8 mouse cellular contexts compared by ENCODE assay signal in the genomic region with DNA sequence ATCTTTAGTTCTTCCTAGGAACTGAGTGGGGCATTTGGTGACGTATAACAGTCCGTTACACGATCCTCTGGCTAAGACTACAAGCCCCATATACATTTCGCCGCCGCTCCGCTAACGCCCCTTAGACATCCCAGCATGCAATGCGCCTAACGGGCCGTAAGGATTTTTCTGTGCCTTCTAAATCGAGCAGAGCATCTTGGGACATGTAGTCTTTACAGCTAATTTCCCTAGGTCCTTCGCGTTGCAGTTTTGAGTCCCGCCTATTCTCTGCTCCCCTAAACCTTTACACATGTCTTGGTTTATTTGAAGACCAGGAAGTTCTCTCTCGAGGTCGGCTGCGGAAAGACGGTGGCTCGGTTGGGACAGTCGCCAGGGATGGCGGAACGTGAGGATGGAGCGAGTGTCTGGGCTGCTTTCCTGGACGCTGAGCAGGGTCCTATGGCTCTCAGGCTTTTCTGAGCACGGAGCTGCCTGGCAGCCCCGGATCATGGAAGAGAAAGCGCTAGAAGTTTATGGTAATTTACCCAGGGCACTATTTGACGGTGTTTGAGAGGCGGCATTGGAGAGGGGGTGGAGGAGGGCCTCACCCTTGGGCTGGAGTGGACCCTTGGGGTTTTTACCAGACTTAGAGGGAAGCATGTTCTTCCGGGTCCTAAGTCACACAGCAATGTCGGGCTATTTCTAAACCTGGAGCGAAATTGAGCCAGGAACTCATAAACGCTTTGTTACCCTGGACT. TPM values are rescaled to one million over a fixed set of nuclear protein-coding genes. Genes with fewer than 3 reads are reported as not detected.
DNase-seq lines count a peak whose midpoint lies in the region; ATAC-seq and TF ChIP-seq lines count a peak whose summit lies in the region.

A gene (minus strand): TSS at position 132 of the 737 bp plus-strand sequence.
A gene (plus strand): TSS at position 156 of the 737 bp plus-strand sequence.

- peak within 1 kb of the TSS; percentile 37 for H3ac ChIP-seq in C2C12 (ENCODE audit: control insufficient read depth, insufficient read length, low read depth)
- no peak within 1 kb of the TSS for H3ac ChIP-seq in myocyte (ENCODE audit: control insufficient read depth, insufficient read length)

- no peaks in the 10 kb centered on the region for H3K9me3 ChIP-seq in erythroblast, embryonic 14.5 days (ENCODE audit: control insufficient read depth, low read length)
- H3K9me3 ChIP-seq in heart, embryonic 11.5 days (replicated peaks; ENCODE audit: control insufficient read depth, low read length), result no peaks in the 10 kb centered on the region
- no peaks in the 10 kb centered on the region for H3K9me3 ChIP-seq in kidney, embryonic 16.5 days (ENCODE audit: low read length)

- no peaks in the 10 kb centered on the region for H3K27me3 ChIP-seq in C2C12 (ENCODE audit: control insufficient read depth, insufficient read depth, insufficient read length)
- no peaks in the 10 kb centered on the region for H3K27me3 ChIP-seq in erythroblast, embryonic 14.5 days (ENCODE audit: control insufficient read depth)
- no peaks in the 10 kb centered on the region for H3K27me3 ChIP-seq in heart, embryonic 11.5 days (ENCODE audit: control insufficient read depth, insufficient read depth, low read length)
- H3K27me3 ChIP-seq in kidney, embryonic 16.5 days (ENCODE audit: insufficient read depth, low read length), result no peaks in the 10 kb centered on the region
- no peaks in the 10 kb centered on the region for H3K27me3 ChIP-seq in liver, adult 2 months (ENCODE audit: control insufficient read depth, insufficient read depth, low read length)
- H3K27me3 ChIP-seq in myocyte (ENCODE audit: control insufficient read depth, insufficient read depth, insufficient read length), result no peaks in the 10 kb centered on the region
- H3K27me3 ChIP-seq in splenic B cell, adult 2 months (ENCODE audit: control insufficient read depth, insufficient read depth, low read length, poor library complexity, severe bottlenecking), result no peaks in the 10 kb centered on the region

- H3K4me1 ChIP-seq in erythroblast, embryonic 14.5 days (ENCODE audit: control insufficient read depth), result peaks cover 81% of the 10 kb centered on the region
- peaks cover 22% of the 10 kb centered on the region for H3K4me1 ChIP-seq in heart, embryonic 11.5 days (ENCODE audit: control insufficient read depth, insufficient read depth, low read length)
- H3K4me1 ChIP-seq in kidney, embryonic 16.5 days (ENCODE audit: insufficient read depth, low read length), result peaks cover 32% of the 10 kb centered on the region
- H3K4me1 ChIP-seq in liver, adult 2 months (ENCODE audit: control insufficient read depth, insufficient read depth, low read length), result peaks cover 5% of the 10 kb centered on the region; the same call in 1 of the 2 replicates

- peak within 1 kb of the TSS; percentile 71 for H3K4me2 ChIP-seq in heart, embryonic 11.5 days
- peak within 1 kb of the TSS; percentile 83 for H3K4me2 ChIP-seq in kidney, embryonic 16.5 days (replicated peaks; ENCODE audit: low read depth, low read length)
- peak within 1 kb of the TSS; percentile 93 for H3K4me2 ChIP-seq in myocyte (ENCODE audit: low read depth)

- peaks cover 49% of the 10 kb centered on the region for H3K79me2 ChIP-seq in C2C12 (ENCODE audit: control insufficient read depth, insufficient read depth)
- no peaks in the 10 kb centered on the region; the same call in 1 of the 2 replicates for H3K79me2 ChIP-seq in liver, adult 2 months (ENCODE audit: control insufficient read depth, insufficient read depth, low read length)
- H3K79me2 ChIP-seq in myocyte (ENCODE audit: control insufficient read depth, insufficient read depth), result peaks cover 42% of the 10 kb centered on the region

- H3K79me3 ChIP-seq in C2C12 (ENCODE audit: low read depth), result peaks cover 37% of the 10 kb centered on the region

- peak; percentile 79 for ATAC-seq in heart, embryonic 11.5 days (replicated peaks; ENCODE audit: insufficient number of reproducible peaks, low FRiP score, low TSS enrichment)
- peak; percentile 79 for ATAC-seq in kidney, embryonic 16.5 days (ENCODE audit: low FRiP score, low TSS enrichment)

- no peak for TF ChIP-seq CTCF in C2C12 (IDR thresholded peaks at IDR 0.05; ENCODE audit: control insufficient read depth, insufficient read depth, insufficient read length)
- TF ChIP-seq CTCF in brain, embryonic 14.5 days (IDR thresholded peaks at IDR 0.05; ENCODE audit: borderline replicate concordance, extremely low read depth, insufficient read depth, insufficient read length), result no peak
- TF ChIP-seq CTCF in liver, adult 2 months (IDR thresholded peaks at IDR 0.05; ENCODE audit: low read depth, low read length), result no peak

- 0 out of 2 replicates have a peak, but pooled peaks have one; percentile 8 for TF ChIP-seq POLR2A in brain, embryonic 14.5 days (IDR thresholded peaks at IDR 0.05; ENCODE audit: borderline replicate concordance, extremely low read depth, insufficient read depth, insufficient read length, poor library complexity, severe bottlenecking)
- 0 out of 2 replicates have a peak, but pooled peaks have one; percentile 22 for TF ChIP-seq POLR2A in liver, adult 2 months (IDR thresholded peaks at IDR 0.05; ENCODE audit: extremely low read depth, insufficient read depth, low read length)
- TF ChIP-seq POLR2A in myocyte (IDR thresholded peaks at IDR 0.05; ENCODE audit: insufficient read length, low read depth), result peak; percentile 55

- WGBS in heart, embryonic 11.5 days (ENCODE audit: insufficient replicate concordance), result 1% methylated on average over 34 of the region's 34 CpGs
- under 1% methylated on average over 34 of the region's 34 CpGs for WGBS in kidney, embryonic 16.5 days
- under 1% methylated on average over 34 of the region's 34 CpGs for whole genome bisulfite sequencing in liver, adult 2 months

- peak within 1 kb of the TSS; percentile 50 for H3K4me3 ChIP-seq in C2C12 (ENCODE audit: insufficient read depth, poor library complexity, severe bottlenecking)
- peak within 1 kb of the TSS; percentile 89 for H3K4me3 ChIP-seq in erythroblast, embryonic 14.5 days (replicated peaks)
- H3K4me3 ChIP-seq in heart, embryonic 11.5 days (ENCODE audit: low read depth, low read length), result peak within 1 kb of the TSS; percentile 62
- peak within 1 kb of the TSS; percentile 75 for H3K4me3 ChIP-seq in kidney, embryonic 16.5 days (ENCODE audit: low read length)
- H3K4me3 ChIP-seq in liver, adult 2 months (ENCODE audit: insufficient read depth, low read depth, low read length), result peak within 1 kb of the TSS; percentile 85
- peak within 1 kb of the TSS; percentile 97 for H3K4me3 ChIP-seq in myocyte

- peak within 1 kb of the TSS; percentile 86 for H3K9ac ChIP-seq in heart, embryonic 11.5 days (ENCODE audit: low read depth, low read length)
- peak within 1 kb of the TSS; percentile 83 for H3K9ac ChIP-seq in kidney, embryonic 16.5 days (replicated peaks; ENCODE audit: low read length)
- peak within 1 kb of the TSS; percentile 76 for H3K9ac ChIP-seq in liver, adult 2 months (ENCODE audit: low read depth, low read length)

- peak; percentile 99 for DNase-seq in brain, embryonic 14.5 days (ENCODE audit: low read depth)
- DNase-seq in liver, adult 2 months (ENCODE audit: extremely low read depth, low read depth, low spot score), result peak; percentile 99
- peak; percentile 97 for DNase-seq in splenic B cell, adult 2 months (ENCODE audit: low read depth, low spot score)

- H3K27ac ChIP-seq in heart, embryonic 11.5 days (ENCODE audit: low read depth, low read length), result peak within 1 kb of the TSS; percentile 88
- H3K27ac ChIP-seq in kidney, embryonic 16.5 days (ENCODE audit: low read length), result peak within 1 kb of the TSS; percentile 83
- H3K27ac ChIP-seq in liver, adult 2 months (replicated peaks; ENCODE audit: insufficient read depth, low read depth, low read length), result peak within 1 kb of the TSS; percentile 67

- H3K36me3 ChIP-seq in C2C12 (ENCODE audit: control insufficient read depth, insufficient read depth) (peaks cover 4% of the 10 kb centered on the region), myocyte (ENCODE audit: control insufficient read depth, insufficient read depth) (no peaks in the 10 kb centered on the region)
- peaks cover 37% of the 10 kb centered on the region for H3K36me3 ChIP-seq in erythroblast, embryonic 14.5 days (ENCODE audit: control insufficient read depth)
- no peaks in the 10 kb centered on the region for H3K36me3 ChIP-seq in heart, embryonic 11.5 days (ENCODE audit: control insufficient read depth, insufficient read depth, low read length)
- H3K36me3 ChIP-seq in kidney, embryonic 16.5 days (ENCODE audit: insufficient read depth, low read length), result peaks cover 6% of the 10 kb centered on the region; the same call in 1 of the 2 replicates
- no peaks in the 10 kb centered on the region for H3K36me3 ChIP-seq in liver, adult 2 months (ENCODE audit: control insufficient read depth, insufficient read depth, low read length)
- H3K36me3 ChIP-seq in splenic B cell, adult 2 months (ENCODE audit: control insufficient read depth, insufficient read depth, low read length, poor library complexity, severe bottlenecking), result 0 out of 2 replicates have a peak, but pooled peaks cover 2% of the 10 kb centered on the region

TF ChIP-seq in C2C12, 6 proteins besides CTCF, POLR2A, EP300 and RAD21 (continues in another document):
- TF ChIP-seq MYOD1 (IDR thresholded peaks at IDR 0.05; ENCODE audit: control insufficient read depth, insufficient read length, low read depth) (no peak), FOSL1 (IDR thresholded peaks at IDR 0.05; ENCODE audit: insufficient read depth, low read length, poor library complexity, severe bottlenecking) (no peak)

TF ChIP-seq in myocyte, 11 proteins besides CTCF, POLR2A, EP300 and RAD21 (continues in another document):
- no peak for TF ChIP-seq TCF12 (IDR thresholded peaks at IDR 0.05; ENCODE audit: insufficient read depth, poor library complexity, severe bottlenecking)

RNA-seq across cellular contexts. Expression of the first gene that starts in this region (rescaled TPM):
- polyA plus RNA-seq in C2C12 (2012; fragmentation: generic; extraction: Trizol), result 69.9 TPM
- 75.6 and 101 TPM in 2 replicates for polyA plus RNA-seq in brain, embryonic 14.5 days (2012; rRNA removed)
- 11.0 and 14.6 TPM in 2 replicates for polyA plus RNA-seq in erythroblast, embryonic 14.5 days (2012)
- 71.7 and 73.5 TPM in 2 replicates for polyA plus RNA-seq in heart, embryonic 11.5 days (2014; fragmentation: Nextera tagmentation; extraction: Ambion mirVana)
- 150 and 152 TPM in 2 replicates for polyA plus RNA-seq in kidney, embryonic 16.5 days (2015; fragmentation: Nextera tagmentation; extraction: Ambion mirVana)
- 21.3 and 22.1 TPM in 2 replicates for total RNA-seq in liver, adult 2 months (2014; rRNA removed)
- 10.8 and 11.9 TPM in 2 replicates for polyA plus RNA-seq in liver, adult 2 months (2012; rRNA removed)
- 82.9 TPM for polyA plus RNA-seq in myocyte (2012; fragmentation: generic; extraction: Trizol)

RNA-seq across cellular contexts. Expression of the second gene that starts in this region (rescaled TPM):
- polyA plus RNA-seq in C2C12 (2012; fragmentation: generic; extraction: Trizol) (39.7 TPM), myocyte (2012; fragmentation: generic; extraction: Trizol) (42.4 TPM)
- 35.8 and 36.3 TPM in 2 replicates for polyA plus RNA-seq in brain, embryonic 14.5 days (2012; rRNA removed)
- polyA plus RNA-seq in erythroblast, embryonic 14.5 days (2012), result 2.5 and 3.8 TPM in 2 replicates
- polyA plus RNA-seq in heart, embryonic 11.5 days (2014; fragmentation: Nextera tagmentation; extraction: Ambion mirVana), result 178 and 181 TPM in 2 replicates
- polyA plus RNA-seq in kidney, embryonic 16.5 days (2015; fragmentation: Nextera tagmentation; extraction: Ambion mirVana), result 153 and 155 TPM in 2 replicates
- 47.0 and 50.5 TPM in 2 replicates for total RNA-seq in liver, adult 2 months (2014; rRNA removed)
- 13.6 and 16.4 TPM in 2 replicates for polyA plus RNA-seq in liver, adult 2 months (2012; rRNA removed)

Comparison
In these comparisons a context has a peak if more than half of its experiments do, and no peak if none do; other contexts are left out.
1. Peak in every context shown above with its lines: DNase-seq, ATAC-seq, H3K4me3 ChIP-seq and H3K27ac ChIP-seq.